ENCODE assay signal across 21 mouse cellular contexts in the genomic region with DNA sequence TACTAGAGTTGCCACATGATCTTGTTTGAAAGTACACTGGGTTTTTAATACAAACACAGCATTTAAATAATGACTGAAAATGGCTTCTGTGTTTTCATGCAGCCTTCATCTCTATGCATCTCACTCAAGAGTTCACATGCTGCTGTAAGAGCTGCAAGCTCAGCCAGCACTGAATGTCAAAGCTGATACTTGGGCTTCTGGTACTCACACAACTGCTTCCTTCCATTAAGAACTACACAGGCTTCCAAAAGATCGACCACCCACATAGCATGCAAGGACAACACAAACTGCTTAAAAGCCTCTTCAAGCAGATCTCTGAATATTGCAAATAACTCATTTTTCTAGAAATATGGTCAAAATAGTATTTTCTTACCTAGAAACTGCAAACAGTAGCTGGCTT.
DNase-seq lines count a peak whose midpoint lies in the region; ATAC-seq and TF ChIP-seq lines count a peak whose summit lies in the region.
"Had no signal": no experiment of that assay in that cellular context is flagged by ENCODE, and none has a peak within 500 bp of the region (broad histone marks: within the 10 kb centered on the region; RNA-seq: fewer than 3 reads in every experiment).

No protein-coding gene starts in this region.

- H3K27me3 ChIP-seq in hindbrain, embryonic 13.5 days, result no peaks in the 10 kb centered on the region
- no peaks in the 10 kb centered on the region for H3K27me3 ChIP-seq in hindbrain, embryonic 12.5 days
- no peaks in the 10 kb centered on the region for H3K27me3 ChIP-seq in lung, embryonic 14.5 days (ENCODE audit: insufficient read depth, low read length)
- no peaks in the 10 kb centered on the region for H3K27me3 ChIP-seq in neural tube, embryonic 13.5 days
- H3K27me3 ChIP-seq: heart, embryonic 13.5 days had no signal

- peaks cover 70% of the 10 kb centered on the region for H3K4me1 ChIP-seq in hindbrain, embryonic 13.5 days (replicated peaks)
- H3K4me1 ChIP-seq in hindbrain, embryonic 12.5 days, result peaks cover 58% of the 10 kb centered on the region
- H3K4me1 ChIP-seq in lung, embryonic 14.5 days (ENCODE audit: insufficient read depth), result peaks cover 24% of the 10 kb centered on the region
- H3K4me1 ChIP-seq in neural tube, embryonic 13.5 days (replicated peaks), result peaks cover 73% of the 10 kb centered on the region

- peak overlapping the region; percentile 26; the same call in 1 of the 2 replicates for H3K27ac ChIP-seq in hindbrain, embryonic 13.5 days
- H3K27ac ChIP-seq in hindbrain, embryonic 12.5 days, result no peak overlapping the region
- H3K27ac ChIP-seq in lung, embryonic 14.5 days (ENCODE audit: low read depth), result no peak overlapping the region
- peak overlapping the region; percentile 61; the same call in 1 of the 2 replicates for H3K27ac ChIP-seq in neural tube, embryonic 13.5 days (replicated peaks)
- H3K27ac ChIP-seq: forebrain, embryonic 15.5 days; heart, embryonic 13.5 days had no signal

- H3K9me3 ChIP-seq in hindbrain, embryonic 13.5 days, result no peaks in the 10 kb centered on the region
- H3K9me3 ChIP-seq in hindbrain, embryonic 12.5 days (replicated peaks), result no peaks in the 10 kb centered on the region
- H3K9me3 ChIP-seq in lung, embryonic 14.5 days (ENCODE audit: low read depth, low read length), result no peaks in the 10 kb centered on the region
- H3K9me3 ChIP-seq in neural tube, embryonic 13.5 days, result no peaks in the 10 kb centered on the region
- H3K9me3 ChIP-seq: forebrain, embryonic 15.5 days; G1E; heart, embryonic 13.5 days had no signal

- no peak overlapping the region for H3K4me2 ChIP-seq in hindbrain, embryonic 13.5 days
- H3K4me2 ChIP-seq in hindbrain, embryonic 12.5 days (replicated peaks), result no peak overlapping the region
- H3K4me2 ChIP-seq in lung, embryonic 14.5 days, result no peak overlapping the region
- no peak overlapping the region for H3K4me2 ChIP-seq in neural tube, embryonic 13.5 days
- H3K4me2 ChIP-seq: forebrain, embryonic 15.5 days; heart, embryonic 13.5 days had no signal

- 49% methylated on average over 1 of the region's 1 CpGs for WGBS in hindbrain, embryonic 13.5 days
- WGBS in hindbrain, embryonic 12.5 days, result 54% methylated on average over 1 of the region's 1 CpGs
- WGBS in lung, embryonic 14.5 days, result 25% methylated on average over 1 of the region's 1 CpGs
- 35% methylated on average over 1 of the region's 1 CpGs for WGBS in neural tube, embryonic 13.5 days

- DNase-seq in embryo, embryonic 10 days (ENCODE audit: low spot score), result peak; percentile 33
- DNase-seq in embryo, embryonic 9.5 days (ENCODE audit: extremely low spot score), result no peak
- DNase-seq in lung, embryonic 14.5 days, result peak; percentile 68
- DNase-seq in lung, postnatal 4 days, result no peak
- no peak for DNase-seq in neural tube, embryonic 10.5 days (ENCODE audit: extremely low spot score, low spot score)
- DNase-seq: adrenal gland, postnatal 10 days; B cell, adult 2 months; cerebellum, adult 11-12 months; cerebellum, adult 9-10 months; cerebellum, postnatal 25 days; gastrocnemius, postnatal 36 days; heart, adult 11 months; heart, postnatal 36 days had no signal

- no peaks in the 10 kb centered on the region for H3K36me3 ChIP-seq in hindbrain, embryonic 13.5 days
- no peaks in the 10 kb centered on the region for H3K36me3 ChIP-seq in hindbrain, embryonic 12.5 days
- H3K36me3 ChIP-seq in lung, embryonic 14.5 days (ENCODE audit: insufficient read depth), result no peaks in the 10 kb centered on the region
- no peaks in the 10 kb centered on the region for H3K36me3 ChIP-seq in neural tube, embryonic 13.5 days
- H3K36me3 ChIP-seq: forebrain, embryonic 15.5 days; G1E; heart, embryonic 13.5 days had no signal

- ATAC-seq in hindbrain, embryonic 13.5 days (ENCODE audit: low FRiP score), result no peak
- ATAC-seq in hindbrain, embryonic 12.5 days (ENCODE audit: low FRiP score), result no peak
- ATAC-seq in lung, embryonic 14.5 days (ENCODE audit: insufficient read depth), result no peak; the same call in 1 of the 2 replicates
- ATAC-seq in neural tube, embryonic 13.5 days (ENCODE audit: low read depth), result no peak
- ATAC-seq: CD4-positive, CD25-positive, alpha-beta regulatory T cell, adult 4 months; forebrain, embryonic 15.5 days; intestine, embryonic 16.5 days had no signal

- TF ChIP-seq CTCF in lung, embryonic 14.5 days (IDR thresholded peaks at IDR 0.05; ENCODE audit: low read depth), result no peak

- H3K9ac ChIP-seq in hindbrain, embryonic 13.5 days, result no peak overlapping the region
- no peak overlapping the region for H3K9ac ChIP-seq in hindbrain, embryonic 12.5 days
- no peak overlapping the region for H3K9ac ChIP-seq in lung, embryonic 14.5 days
- no peak overlapping the region for H3K9ac ChIP-seq in neural tube, embryonic 13.5 days
- H3K9ac ChIP-seq: forebrain, embryonic 15.5 days; heart, embryonic 13.5 days had no signal

- H3K4me3 ChIP-seq in hindbrain, embryonic 13.5 days, result no peak overlapping the region
- no peak overlapping the region for H3K4me3 ChIP-seq in hindbrain, embryonic 12.5 days
- no peak overlapping the region for H3K4me3 ChIP-seq in lung, embryonic 14.5 days (ENCODE audit: low read depth, low read length)
- H3K4me3 ChIP-seq in neural tube, embryonic 13.5 days, result no peak overlapping the region
- H3K4me3 ChIP-seq: forebrain, embryonic 15.5 days; heart, embryonic 13.5 days had no signal

Comparison
In these comparisons a context has a peak if more than half of its experiments do, and no peak if none do; other contexts are left out.
1. DNase-seq: peak in embryo, embryonic 10 days (single experiment) and lung, embryonic 14.5 days (single experiment); none in embryo, embryonic 9.5 days (single experiment), lung, postnatal 4 days (0 of 2) and neural tube, embryonic 10.5 days (single experiment).
2. H3K27ac ChIP-seq: peak in hindbrain, embryonic 13.5 days (single experiment) and neural tube, embryonic 13.5 days (single experiment); none in hindbrain, embryonic 12.5 days (single experiment) and lung, embryonic 14.5 days (single experiment).